Mouse (Mus musculus): Measurements from ENCODE around the gene Dpagt1.

GRCm38 (mm10) chr9:44343290-44343689, 17.5 kb downstream of the Dpagt1 start:
- TF ChIP-seq CTCF (IDR thresholded peaks at IDR 0.05; ENCODE audit: borderline replicate concordance, insufficient read depth, low read depth, low read length) = no peak
- TF ChIP-seq POLR2A (IDR thresholded peaks at IDR 0.05; ENCODE audit: borderline replicate concordance, insufficient read depth, low read length) = no peak
